Mouse (Mus musculus): ENCODE data around the gene Gng4.

DNA sequence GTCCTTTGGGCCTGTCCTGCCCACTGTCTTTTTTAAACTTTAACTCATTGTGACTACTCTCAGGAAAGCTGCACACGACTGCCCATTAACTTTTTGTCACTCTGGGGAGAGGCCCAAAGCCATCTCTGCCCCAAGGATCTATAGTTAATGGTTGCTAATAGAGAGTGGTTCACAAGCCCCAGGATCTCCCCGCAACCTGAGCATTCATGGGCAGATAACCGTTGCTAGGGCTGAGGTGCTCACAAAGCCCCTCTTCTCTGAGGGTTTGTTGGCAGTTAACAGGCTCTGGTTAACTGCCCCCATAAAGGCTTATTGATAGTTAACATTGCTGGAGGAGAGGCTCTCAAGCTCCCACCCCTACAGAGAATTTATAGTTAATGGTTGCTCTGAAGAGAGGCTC, 3.6 kb upstream of the Gng4 start:
- TF ChIP-seq CTCF (IDR thresholded peaks at IDR 0.05; ENCODE audit: insufficient read depth, low read length), result no peak
- TF ChIP-seq POLR2A (IDR thresholded peaks at IDR 0.05; ENCODE audit: borderline replicate concordance, extremely low read depth, low read depth, low read length), result no peak
